Mouse (Mus musculus) left cerebral cortex, adult 2 months (tissue): ENCODE data around the gene Gm49661. TPM values are rescaled to one million over a fixed set of nuclear protein-coding genes. Genes with fewer than 3 reads are reported as not detected.

Source experiments
- DNase-seq, 2 experiments: peaks; one replicate each; pipeline ENCODE4 v3.0.0; 2021 to 2022; ENCODE audit warnings: low spot score in 2 of 2, mixed read lengths in 1 of 2; ENCODE audit errors: extremely low spot score in 1 of 2
- H3K27ac ChIP-seq: fragments of 200-600 bp; 2 replicates; pipeline ENCODE4 v1.8.1; 2022
- H3K4me3 ChIP-seq: fragments of 200-600 bp; 2 replicates; pipeline ENCODE4 v1.8.1; 2022
- CTCF ChIP-seq: fragments of 200-600 bp; IDR thresholded peaks from 2 replicates; pipeline ENCODE4 v1.8.1; 2022; ENCODE audit warnings: antibody characterized with exemption, mild to moderate bottlenecking, moderate library complexity
- intact Hi-C: fragments of 180-260 bp; cut with DNase I; formaldehyde crosslinking; loops from one replicate; pipeline ENCODE4 v1.15.1; 2025
- total RNA-seq, 2 experiments: library from RNA; stranded (reverse); gene quantifications; 2 replicates each; pipeline ENCODE4 v1.2.3; 2021

Gene Gm49661
- total RNA-seq, 2 experiments from 2014 or later, result not detected

DNA sequence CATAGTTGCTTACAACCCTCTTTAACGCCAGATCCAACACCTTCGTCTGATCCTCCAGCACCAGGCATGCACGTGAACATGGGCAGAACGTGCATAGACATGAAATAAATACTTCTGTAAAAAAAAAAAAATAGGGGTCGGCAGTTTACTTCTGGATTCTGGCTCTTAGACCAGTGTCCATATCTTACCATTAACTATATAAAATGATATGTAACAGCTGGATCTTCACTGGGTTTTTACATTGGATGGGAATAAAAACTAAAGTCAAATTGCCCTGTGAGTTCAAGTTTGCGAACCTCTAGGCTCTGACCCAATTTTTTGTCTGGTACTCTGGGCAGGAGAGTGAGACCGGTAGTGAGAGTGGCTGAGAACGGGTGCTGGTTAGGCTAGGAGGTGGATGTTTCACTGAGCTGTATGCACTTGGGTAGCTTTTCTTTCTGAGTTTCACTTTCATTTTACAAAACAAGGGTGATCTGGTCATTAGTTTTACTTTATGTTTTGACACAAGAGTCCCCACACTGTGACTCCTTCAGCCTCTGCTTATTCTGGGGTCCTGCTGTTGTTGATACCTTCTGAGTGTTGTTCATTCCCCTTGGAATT, 5.4 kb upstream of the Gm49661 start:
- no peak for TF ChIP-seq CTCF
- Histone ChIP-seq H3K27ac (no peak overlapping the region), H3K4me3 (no peak overlapping the region)
- intact Hi-C loops, result loop anchor here (1.0 to 5.0 kb wide), 3 partner anchors 16 to 98 kb away; partner anchors contain the start of genes Asna1, Dhps, Hook2 and Trir
- DNase-seq, result no peak

DNA sequence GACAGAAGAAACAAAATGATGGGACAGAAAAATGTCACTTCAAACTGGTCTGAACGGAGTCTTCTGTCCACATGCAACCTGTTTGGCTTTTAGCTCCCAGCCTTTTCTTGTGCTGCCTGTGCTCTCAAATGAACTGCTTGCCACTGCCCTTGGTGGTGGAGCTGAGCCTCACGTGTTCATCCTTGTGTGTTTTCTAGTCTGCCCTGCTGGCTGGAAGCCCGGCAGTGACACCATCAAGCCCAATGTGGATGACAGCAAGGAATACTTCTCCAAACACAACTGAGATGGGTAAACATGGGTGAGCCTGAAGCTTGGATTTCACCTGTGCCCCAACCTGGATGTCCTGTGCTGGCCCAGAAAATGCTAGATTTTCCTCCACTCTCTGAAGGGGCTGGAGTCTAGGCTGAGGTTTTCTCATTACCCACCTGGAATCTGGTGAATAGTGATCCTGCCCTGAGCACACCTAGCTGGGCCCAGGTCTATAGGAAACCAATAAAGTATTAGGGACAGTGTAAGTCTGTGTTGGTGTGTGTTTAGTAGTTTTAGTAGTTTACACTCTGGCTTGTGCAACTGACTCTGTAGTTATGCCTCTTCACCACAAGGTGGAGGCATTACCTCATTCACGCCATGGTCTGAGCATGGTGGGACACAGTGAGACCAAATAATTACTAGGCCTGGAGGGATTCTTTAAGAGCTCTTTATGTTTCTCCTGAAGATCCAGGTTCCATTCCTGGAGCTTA, 4.7 kb upstream of the Gm49661 start:
- no peak for DNase-seq
- intact Hi-C loops, result loop anchor here (1.0 kb wide), 1 partner anchor 16 kb away; the partner anchor contains the start of gene Hook2
- H3K27ac ChIP-seq, result no peak overlapping the region
- peak; percentile 86 for TF ChIP-seq CTCF
- no peak overlapping the region for H3K4me3 ChIP-seq

DNA sequence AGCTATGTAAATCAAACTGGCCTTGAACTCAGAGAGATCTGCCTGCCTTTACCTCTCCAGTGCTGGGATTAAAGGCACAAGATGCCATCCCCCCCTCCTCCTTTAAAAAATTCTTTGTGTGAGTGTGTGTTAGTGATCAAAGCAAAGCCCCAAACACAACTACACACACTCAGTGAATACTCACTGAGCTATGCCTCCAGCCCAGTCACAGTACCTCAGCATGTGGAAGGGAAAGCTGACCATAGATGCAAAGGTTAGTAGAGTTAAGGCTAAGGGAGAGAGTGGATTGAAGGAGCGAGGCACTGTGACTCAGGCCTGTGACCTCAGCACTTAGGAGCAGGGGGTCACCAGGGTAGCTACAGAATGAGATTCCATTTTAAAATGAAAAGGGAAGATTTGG, 3.8 kb upstream of the Gm49661 start:
- no peak overlapping the region for H3K27ac ChIP-seq
- H3K4me3 ChIP-seq, result no peak overlapping the region
- no peak for TF ChIP-seq CTCF
- no peak for DNase-seq
- intact Hi-C loops, result no loop called here

DNA sequence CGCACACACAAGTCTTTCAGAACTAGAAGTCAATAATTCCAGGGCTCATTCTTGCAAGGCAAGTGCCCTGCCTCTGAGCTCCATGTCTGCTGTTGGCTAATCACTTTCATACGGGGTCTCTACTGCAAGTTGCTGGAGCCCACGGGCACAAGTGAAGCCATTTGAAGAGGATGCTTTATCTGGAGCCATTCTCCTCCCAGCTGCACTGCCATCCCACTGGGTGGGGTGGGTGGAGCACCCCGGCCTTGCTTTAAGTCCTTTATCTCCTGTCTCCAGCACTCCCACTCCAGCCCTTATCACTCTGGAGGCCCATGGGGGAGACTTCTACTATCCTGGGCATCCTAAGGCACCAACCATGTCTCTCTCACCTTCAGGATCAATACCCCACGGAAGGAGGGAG, 1.7 kb upstream of the Gm49661 start:
- Histone ChIP-seq H3K4me3 (peak overlapping the region; percentile 56), H3K27ac (no peak overlapping the region)
- TF ChIP-seq CTCF, result no peak
- DNase-seq, result no peak
- intact Hi-C loops, result no loop called here

DNA sequence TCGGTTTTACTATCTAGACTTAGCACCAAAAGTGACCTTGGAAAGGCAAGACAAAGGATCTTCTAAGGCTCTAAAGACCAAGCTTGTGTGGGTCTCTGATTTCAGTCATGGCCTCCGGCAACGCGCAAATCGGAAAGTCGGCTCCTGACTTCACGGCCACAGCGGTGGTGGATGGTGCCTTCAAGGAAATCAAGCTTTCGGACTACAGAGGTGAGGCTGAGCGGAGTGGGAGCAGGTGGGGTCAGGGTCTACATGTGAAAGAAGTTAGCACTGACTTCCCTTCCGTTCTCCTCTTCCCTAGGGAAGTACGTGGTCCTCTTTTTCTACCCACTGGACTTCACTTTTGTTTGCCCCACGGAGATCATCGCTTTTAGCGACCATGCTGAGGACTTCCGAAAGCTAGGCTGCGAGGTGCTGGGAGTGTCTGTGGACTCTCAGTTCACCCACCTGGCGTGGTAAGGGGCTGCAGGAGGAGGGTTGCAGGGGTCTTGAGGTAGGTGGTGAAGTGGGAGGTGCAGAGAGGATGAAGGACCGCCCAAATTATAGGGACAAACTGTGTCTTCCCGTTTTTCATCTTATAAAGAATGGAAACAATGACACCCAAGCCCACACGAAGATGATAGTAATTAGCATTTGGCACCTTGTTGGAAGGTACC, 1.0 kb upstream of the Gm49661 start:
- no peak for TF ChIP-seq CTCF
- Histone ChIP-seq H3K4me3 (peak overlapping the region; percentile 56), H3K27ac (peak overlapping the region; percentile 90)
- intact Hi-C loops, result no loop called here
- DNase-seq, result no peak

DNA sequence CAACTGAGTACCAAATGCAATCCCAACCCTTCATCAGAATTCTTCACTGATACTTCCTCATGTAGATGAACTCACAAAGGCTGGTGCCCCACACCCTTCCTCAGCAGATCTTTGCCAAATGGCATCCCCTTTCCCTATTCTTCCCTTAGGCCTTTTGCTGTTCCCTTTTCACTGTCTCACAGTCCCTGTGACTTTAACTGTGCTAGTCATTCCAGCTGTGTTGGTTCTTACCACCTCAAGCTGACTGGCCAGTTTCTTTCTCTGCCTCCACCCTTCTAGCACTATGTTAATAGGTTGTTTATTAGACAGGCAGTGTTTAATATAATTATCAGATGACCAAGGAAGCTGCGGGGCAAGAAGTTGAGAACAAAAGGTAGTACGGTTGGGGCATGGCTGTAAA, 583 bp downstream of the Gm49661 start:
- no peak for DNase-seq
- Histone ChIP-seq H3K27ac (peak overlapping the region; percentile 90), H3K4me3 (peak overlapping the region; percentile 56)
- TF ChIP-seq CTCF, result no peak
- intact Hi-C loops, result no loop called here

DNA sequence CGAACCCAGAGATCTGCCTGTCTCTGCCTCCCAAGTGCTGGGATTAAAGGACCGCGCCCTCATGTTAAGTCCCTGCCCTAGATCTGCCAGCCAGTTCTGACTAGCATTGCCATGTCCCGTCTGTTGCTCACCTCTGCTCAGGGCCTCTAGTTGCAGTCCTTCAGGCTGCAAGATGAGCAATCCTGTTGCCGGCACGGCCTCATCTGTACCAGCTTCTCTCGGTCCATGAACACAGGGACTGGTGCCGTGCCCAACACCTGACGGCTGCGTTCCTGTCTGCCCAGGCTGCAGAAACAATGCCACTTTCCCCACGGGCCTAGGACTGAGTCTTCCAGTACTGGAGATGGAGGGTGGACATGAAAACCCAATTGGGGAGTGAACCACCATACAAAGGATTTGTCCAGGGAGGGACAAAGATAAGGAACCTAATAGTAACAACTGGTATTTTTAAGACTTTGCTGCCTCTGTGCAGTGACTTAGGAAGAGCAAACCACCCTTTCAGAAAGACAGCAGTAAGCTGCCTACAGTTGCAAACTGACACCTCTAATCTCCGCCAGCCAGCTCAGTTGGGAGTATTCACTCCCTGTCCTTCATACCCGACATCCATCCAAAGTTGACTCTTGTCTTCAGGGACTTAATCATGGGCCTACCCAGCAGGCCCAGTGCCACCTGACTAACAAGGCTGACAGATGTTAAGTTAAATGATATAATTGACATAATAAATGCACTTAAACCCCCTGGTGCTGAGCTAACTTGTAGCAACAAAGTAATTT, 1.5 kb downstream of the Gm49661 start:
- no peak for TF ChIP-seq CTCF
- no peak for DNase-seq
- intact Hi-C loops, result no loop called here
- Histone ChIP-seq H3K4me3 (no peak overlapping the region), H3K27ac (no peak overlapping the region)

DNA sequence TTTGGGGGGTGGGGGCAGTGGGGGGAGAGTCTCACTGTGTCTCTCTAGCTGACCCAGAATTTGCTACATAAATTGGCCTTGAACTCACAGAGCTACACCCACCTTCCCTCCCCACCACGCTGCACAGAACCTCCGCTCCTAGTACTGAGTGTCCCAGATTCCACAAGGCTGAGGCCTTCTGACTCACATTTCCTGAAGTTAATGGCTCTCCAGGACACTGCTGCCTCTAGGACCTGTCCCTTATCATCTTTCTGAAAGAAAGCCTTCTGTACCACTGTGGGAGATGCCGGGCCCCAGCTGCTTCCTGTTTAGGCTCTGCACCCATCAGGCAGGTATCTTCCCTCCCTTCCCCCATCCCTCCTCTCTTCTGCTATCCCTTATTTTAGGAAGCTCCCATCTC, 2.6 kb downstream of the Gm49661 start:
- no peak overlapping the region for H3K27ac ChIP-seq
- no peak for TF ChIP-seq CTCF
- DNase-seq, result no peak
- H3K4me3 ChIP-seq, result no peak overlapping the region
- intact Hi-C loops, result no loop called here

DNA sequence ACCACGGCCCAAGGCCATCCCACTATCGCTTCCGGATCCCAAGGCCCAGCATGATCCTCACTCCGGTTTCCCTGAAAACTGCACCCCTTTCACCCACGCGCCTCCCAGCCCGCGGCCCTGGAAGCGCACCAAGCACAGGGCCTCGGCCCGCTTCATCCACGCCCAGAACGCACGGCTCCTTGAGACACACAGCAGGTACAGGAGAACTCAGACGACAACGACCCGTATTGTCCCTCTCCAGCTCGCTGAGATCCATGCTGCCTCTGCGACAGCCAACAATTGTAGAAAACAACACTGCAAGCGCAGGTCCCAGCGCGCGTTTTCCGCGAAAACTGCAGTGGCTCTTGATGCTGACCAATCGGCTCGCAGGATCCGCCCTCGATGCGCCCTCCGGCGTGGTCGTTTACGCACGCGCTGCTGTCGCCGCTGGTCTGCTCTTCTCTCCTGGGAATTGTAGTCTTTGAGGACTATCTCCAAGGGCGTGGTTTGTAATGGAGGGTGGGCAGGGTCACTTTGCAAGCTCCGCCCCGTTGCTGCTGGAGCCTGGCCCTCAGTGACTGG, 3.4 kb downstream of the Gm49661 start:
- Histone ChIP-seq H3K27ac (peak overlapping the region; percentile 58; the same call in 1 of the 2 replicates), H3K4me3 (peak overlapping the region; percentile 73)
- peak; percentile 87 to 93 for DNase-seq
- no peak for TF ChIP-seq CTCF
- intact Hi-C loops, result no loop called here

DNA sequence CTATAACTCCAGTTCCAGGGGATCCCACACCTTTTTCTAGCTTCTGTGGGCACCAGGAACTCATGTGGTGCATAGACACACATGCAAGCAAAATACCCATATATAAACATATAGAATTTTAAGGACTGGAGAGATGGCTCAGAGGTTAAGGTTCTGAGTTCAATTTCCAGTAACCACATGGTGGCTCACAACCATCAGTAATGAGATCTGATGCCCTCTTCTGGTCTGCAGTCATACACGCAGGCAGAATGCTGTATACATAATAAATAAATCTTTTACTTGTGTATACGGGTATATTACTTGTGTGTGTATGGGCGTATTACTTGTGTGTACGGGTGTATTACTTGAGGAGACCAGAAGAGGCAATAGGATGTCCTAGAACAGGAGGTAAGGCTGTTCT, 5.3 kb downstream of the Gm49661 start:
- Histone ChIP-seq H3K27ac (no peak overlapping the region), H3K4me3 (no peak overlapping the region)
- no peak for DNase-seq
- intact Hi-C loops, result no loop called here
- peak; percentile 5 for TF ChIP-seq CTCF

DNA sequence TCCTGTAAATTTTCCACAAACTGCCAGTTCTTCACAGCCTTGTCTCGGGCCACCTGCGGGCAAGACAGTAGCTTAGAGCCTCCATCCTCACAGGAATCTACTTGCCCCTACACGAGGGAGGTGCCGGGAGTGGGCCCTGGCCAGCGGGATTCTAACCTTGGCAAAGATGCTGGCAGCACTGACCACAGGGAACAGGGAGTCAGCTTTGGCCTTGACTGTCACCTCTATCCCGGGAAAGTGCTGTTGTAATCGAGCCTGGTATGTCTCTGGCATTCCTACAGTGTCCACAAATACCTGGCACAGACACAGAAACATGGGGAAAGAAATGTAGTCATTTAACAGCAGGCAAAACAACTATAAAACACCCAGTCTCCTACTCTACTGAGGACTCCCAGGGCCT, 9.4 kb downstream of the Gm49661 start:
- H3K4me3 ChIP-seq, result no peak overlapping the region
- intact Hi-C loops, result no loop called here
- no peak for TF ChIP-seq CTCF
- DNase-seq, result no peak
- H3K27ac ChIP-seq, result no peak overlapping the region
